Mouse (Mus musculus) CH12F3 (cell line): ENCODE measurements around the gene Edn1.

Source experiments
- in situ Hi-C: fragments of 300-500 bp; cut with MboI; formaldehyde crosslinking; loops from 2 replicates; pipeline ENCODE4 v1.14.3; 2020; ENCODE audit warnings: low sequenced_read_pairs

Edn1 gene

DNA sequence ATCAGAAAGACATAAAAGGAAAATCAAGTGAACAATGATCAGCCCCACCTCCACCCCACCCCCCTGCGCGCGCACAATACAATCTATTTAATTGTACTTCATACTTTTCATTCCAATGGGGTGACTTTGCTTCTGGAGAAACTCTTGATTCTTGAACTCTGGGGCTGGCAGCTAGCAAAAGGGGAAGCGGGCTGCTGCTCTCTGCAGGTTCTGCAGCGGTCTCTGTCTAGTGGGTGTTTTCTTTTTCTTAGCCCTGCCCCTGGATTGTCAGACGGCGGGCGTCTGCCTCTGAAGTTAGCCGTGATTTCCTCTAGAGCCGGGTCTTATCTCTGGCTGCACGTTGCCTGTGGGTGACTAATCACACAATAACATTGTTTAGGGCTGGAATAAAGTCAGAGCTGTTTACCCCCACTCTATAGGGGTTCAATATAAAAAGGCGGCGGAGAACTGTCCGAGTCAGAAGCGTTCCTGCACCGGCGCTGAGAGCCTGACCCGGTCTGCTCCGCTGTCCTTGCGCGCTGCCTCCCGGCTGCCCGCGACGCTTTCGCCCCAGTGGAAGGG, at the start of gene Edn1:
Gene Edn1, plus strand, starts transcription at position 316 of the 561 bp plus-strand sequence.
- in situ Hi-C loops: no loop called here

DNA sequence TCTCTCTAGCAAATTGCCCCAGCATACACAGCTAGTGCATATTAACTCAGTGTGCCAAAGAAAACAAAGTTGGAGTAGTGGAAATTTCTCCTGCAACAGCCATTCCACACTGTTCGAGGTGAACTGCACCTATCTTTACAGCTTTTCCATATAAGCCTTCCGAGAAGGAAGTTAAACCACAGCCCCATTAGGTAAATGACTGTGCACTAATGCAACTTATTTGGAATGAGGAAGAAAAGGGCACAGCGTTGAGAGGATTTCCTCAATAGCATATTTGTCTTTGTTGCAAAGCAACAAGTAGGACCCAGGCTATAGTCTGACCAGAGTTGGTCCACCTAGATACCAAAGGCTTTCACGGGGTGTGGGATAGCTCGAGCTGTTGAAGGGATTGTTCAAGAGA, 47.5 kb upstream of the Edn1 start:
- in situ Hi-C loops: no loop called here

DNA sequence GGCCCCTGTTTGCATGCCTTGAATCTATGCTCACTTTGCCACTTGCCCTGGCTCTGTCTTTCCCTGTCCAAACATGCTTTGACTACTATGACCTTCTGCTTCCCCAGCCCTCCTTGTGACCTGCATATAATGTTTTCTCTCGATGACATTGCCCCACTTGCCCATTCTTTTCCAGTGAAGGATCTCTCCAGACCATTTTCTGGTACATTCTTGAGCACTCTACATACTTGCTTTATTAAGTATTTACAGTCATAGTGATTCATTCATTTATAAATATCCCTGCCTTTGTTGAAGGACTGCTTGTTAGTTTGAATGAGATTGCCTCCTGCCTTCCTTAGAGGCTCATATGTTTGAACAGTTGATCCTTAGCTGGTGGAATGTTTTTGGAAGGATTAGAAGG, 46.2 kb upstream of the Edn1 start:
- in situ Hi-C loops: no loop called here

GRCm38 (mm10) chr13:42258422-42258821, 42.9 kb upstream of the Edn1 start:
- in situ Hi-C loops: no loop called here

- in situ Hi-C loops: no loop called here
Observed at GRCm38 (mm10) chr13:42260667-42261066, 40.6 kb upstream of the Edn1 start.

GRCm38 (mm10) chr13:42270051-42270450, 31.2 kb upstream of the Edn1 start:
- in situ Hi-C loops: no loop called here

GRCm38 (mm10) chr13:42276774-42277454, 24.4 kb upstream of the Edn1 start:
- in situ Hi-C loops: no loop called here

DNA sequence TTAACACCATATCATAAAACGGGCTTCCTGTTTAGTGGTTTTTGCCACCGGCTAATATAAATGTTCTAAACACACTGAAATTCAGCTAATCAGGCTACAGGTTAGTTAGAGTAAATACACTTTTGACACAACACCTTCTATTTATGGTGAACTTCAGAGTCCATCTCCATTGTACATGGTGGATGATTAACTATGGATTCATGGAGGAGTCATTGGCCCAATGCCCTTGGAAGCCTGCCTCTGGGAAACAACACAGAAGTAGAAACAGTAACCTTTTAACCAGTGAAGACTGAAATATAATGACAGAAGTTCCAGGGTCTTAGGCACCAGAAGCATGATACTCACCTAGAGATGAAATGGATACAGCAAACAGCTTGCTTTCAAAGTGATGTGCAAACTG, 23.5 kb upstream of the Edn1 start:
- in situ Hi-C loops: no loop called here

DNA sequence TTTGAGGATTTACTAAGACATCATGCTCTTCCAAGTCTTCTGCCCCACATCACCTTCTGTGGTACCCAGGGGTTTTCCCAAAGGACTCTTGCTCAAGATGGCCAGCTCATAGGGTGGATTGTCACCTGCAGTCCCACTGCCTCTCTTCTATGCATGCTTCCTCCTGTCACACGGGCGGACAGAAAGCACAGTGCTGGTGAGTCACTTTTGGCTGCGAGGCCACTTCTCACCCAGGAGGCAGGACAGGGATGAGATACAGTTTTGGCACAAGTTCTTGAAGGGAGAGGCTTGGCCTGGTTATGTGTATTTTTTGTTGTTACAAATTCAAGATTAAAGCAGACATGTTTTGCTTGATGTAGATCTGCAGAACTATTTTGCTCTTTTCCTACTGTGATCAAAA, 15.4 kb upstream of the Edn1 start:
- in situ Hi-C loops: no loop called here

DNA sequence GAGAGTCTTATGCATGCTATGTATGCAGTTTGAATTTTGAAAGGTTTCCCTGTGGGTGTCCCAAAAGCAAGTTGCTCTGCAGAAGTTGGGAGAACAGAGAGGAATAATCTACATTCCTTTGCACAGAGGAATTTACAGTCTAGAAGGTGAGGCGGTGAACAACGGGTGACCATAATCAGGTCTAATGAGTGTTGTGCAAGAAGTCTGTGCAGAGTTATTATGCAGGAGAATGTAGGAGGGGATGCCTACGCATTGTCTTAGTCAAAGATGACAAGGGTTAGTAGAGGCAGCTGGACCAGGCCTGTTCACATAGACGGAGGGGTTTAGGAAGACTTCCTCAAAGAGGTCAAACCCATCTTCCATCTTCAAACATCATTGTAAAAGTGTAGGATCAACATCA, 14.5 kb upstream of the Edn1 start:
- in situ Hi-C loops: no loop called here

DNA sequence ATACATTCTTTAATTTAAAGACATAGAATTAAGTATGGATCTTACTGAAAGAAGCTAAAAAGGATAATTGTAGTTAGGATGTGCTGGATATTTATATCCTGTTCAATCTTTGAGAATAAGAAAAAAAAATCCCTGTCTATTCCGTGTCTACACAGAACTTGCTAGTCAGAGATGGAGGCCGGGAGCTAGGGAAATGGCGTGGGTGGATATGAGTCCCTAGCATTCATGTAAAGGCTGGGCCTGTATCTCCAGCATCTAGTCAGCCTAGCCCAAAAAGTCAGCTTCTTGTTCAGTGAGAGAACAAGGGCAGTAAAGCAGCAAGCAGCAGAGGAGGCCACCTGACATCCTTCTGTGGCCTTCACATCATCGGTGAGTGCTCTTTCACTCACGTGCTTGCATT, 8.7 kb upstream of the Edn1 start:
- in situ Hi-C loops: no loop called here

DNA sequence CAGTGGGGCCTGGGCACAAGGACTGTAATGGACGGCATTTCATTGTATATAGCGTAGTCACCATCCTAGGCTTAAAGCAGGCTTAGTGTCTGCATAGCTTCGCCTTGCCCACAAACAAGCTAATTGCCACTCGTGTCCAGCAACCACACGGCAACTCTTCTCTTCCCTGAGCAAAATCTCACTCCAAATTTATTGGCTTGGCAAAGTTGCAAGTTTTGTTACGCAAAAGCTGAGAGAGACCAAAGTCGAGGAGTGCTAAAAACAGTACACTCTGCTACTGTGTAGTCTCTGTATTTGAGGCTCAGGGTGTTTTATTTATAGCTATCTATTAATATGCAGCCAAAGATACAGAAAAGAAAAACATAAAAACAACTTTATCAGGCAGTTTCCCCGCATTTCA, 3.0 kb upstream of the Edn1 start:
- in situ Hi-C loops: no loop called here

DNA sequence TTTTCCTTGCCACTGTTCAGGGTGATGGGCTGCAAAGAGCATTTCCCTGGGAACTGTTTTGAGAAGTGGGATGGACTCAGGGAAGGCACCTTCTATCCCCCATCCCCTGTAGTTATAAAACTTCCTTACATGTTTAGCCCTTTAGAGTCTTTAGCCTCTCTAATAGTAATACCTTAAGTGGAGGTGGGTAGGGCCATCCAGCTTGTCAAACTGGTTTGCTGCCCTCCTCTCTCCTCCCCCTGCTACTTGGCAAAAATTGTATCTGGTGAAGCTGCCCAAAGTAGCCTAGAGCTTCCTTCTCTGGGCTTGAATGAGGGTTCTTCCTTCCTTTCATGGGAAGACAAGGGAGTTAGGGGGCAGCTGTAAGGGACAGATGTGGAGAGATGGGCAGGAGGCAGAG, 2.5 kb upstream of the Edn1 start:
- in situ Hi-C loops: no loop called here

- in situ Hi-C loops: no loop called here
Observed at GRCm38 (mm10) chr13:42300567-42300966, 709 bp upstream of the Edn1 start.

- in situ Hi-C loops: no loop called here
Observed at GRCm38 (mm10) chr13:42301961-42302861, 935 bp downstream of the Edn1 start.

DNA sequence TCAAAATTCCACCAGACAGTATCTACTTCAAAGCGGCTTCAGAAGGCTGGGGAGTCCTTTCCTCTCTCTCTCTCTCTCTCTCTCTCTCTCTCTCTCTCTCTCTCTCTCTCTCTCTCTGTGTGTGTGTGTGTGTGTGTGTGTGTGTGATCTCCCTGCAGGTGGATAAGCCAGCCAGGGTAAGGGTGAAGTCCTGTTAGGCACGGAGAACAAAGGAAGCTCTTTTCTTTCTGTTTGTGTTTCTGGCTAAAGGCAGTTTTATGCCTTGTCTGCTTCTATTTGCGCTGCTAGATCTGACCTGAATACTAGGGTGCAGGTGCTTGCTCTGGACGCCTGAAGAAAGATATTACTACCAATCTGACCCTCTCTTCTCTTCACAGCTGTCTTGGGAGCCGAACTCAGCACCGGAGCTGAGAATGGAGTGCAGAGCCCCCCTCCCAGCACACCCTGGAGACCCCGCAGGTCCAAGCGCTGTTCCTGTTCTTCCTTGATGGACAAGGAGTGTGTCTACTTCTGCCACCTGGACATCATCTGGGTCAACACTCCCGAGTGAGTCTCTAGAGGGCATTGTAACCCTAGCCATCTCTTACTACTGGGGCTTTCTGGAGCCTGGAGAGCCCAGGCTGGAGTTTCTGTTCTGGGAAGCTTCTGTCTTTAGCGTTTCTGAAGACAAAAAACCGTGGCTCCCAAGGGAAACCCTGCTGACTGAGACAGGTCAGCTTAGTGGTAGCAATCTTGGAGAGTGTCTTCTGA, 2.1 kb downstream of the Edn1 start:
- in situ Hi-C loops: no loop called here

DNA sequence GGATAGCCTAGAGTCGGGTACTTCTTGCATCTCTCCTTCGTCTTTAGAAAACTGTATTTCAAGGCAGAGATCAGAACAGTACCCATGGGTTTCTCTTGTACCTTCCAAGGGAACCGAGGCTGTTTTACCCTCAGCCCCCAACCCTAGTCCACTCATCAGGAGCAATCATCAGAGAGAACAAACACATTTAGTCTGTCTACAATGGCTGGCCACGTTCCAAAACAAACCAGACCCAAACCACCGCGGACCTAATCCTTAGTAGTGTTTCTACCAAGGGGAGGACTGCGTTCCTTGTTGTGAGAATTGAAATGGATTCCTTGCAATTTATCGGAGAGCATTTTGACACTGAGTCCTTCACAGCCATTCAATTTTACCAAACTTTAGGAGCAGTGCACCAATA, 2.9 kb downstream of the Edn1 start:
- in situ Hi-C loops: no loop called here

GRCm38 (mm10) chr13:42306870-42307800, 5.9 kb downstream of the Edn1 start:
- in situ Hi-C loops: no loop called here

GRCm38 (mm10) chr13:42308368-42309103, 7.3 kb downstream of the Edn1 start:
- in situ Hi-C loops: no loop called here

DNA sequence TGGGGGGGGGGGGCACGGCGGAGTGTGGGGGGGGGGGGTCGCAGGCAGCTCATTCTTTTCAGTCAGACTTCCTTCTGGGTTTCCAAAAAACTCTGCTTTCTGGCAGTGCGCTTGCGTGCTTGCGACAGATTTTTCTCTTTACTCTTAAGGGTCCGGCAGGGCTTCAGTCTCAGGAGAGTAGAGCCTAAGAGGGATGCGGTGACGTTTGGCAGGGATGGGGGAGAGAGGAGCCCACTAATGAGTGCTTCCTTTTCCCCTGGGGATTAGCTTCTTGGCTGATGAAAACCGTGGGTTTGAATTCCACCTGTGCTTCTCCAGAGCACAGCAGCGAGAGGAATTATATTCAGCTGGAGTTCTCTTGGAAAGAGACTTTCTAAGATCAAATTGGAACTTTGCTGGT, 8.5 kb downstream of the Edn1 start:
- in situ Hi-C loops: no loop called here
